Mouse (Mus musculus) embryonic stem cell, embryonic (primary cell): ENCODE measurements around the gene Nptxr.

ENCODE experiments used
- CTCF ChIA-PET, 4 experiments: fragments of 300-600 bp in 2 of 4; fragments of 350-600 bp in 2 of 4; sonication (Branson Sonifier 250); formaldehyde crosslinking; loops; one replicate each; lab custom pipeline; 2022; ENCODE audit warnings: inconsistent platforms in 2 of 4; lab: Charles Lee
- POLR2A ChIA-PET, 4 experiments: fragments of 300-600 bp in 2 of 4; fragments of 350-600 bp in 2 of 4; sonication (Branson Sonifier 250); formaldehyde crosslinking; loops; one replicate each; lab custom pipeline; 2022; ENCODE audit warnings: antibody characterized with exemption in 4 of 4, inconsistent platforms in 1 of 4; lab: Charles Lee

Gene Nptxr

GRCm38 (mm10) chr15:79757118-79757517 is 47.4 kb downstream of the Nptxr start:
- CTCF ChIA-PET: no interaction called here

DNA sequence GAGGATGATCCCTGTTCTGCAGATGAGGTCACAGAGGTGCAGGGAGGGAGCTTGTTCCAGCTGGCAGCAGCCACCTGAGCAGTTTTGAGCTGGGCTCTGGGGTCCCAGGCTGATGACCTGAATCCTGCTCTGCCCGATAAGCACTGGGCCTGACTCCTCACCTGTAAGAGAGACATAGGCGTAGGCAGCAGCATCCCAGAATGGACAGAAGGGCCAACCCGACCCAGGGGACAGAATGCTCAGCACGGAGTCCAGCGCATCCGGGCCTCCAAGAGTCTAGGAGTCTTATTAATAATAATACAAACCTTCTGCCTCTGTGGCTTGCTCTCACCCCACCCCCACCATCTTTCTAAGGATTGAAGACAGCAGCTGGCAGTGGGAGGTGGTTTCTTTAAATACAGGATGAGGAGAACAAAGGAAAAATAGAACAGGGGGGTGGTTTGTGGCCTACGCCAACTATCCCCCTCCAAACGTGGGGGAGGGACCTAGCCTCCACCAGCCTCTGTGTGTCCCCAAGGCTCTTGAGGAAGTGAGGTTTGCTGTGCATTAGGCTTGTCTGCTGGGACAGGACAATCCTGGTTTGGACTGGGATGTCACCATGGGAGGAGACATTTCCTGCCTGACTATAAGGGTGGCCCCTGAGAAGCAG is 48.5 kb downstream of the Nptxr start:
- ChIA-PET CTCF (interaction anchor here in 2 of 4 experiments (0.6 to 1.8 kb wide), 6 partner anchors 8 to 584 kb away, joined by 3 to 7 read pairs (median 4); no protein-coding TSS in a partner anchor), POLR2A (interaction anchor here in 3 of 4 experiments (0.5 to 1.3 kb wide), 4 partner anchors 8 to 230 kb away, joined by 3 to 4 read pairs (median 4); no protein-coding TSS in a partner anchor)

More at GRCm38 (mm10) chr15:79757118-79757517, 47.4 kb downstream of the Nptxr start:
- POLR2A ChIA-PET: interaction anchor here in 1 of 4 experiments (0.9 to 1.3 kb wide), 2 partner anchors 9 to 69 kb away, joined by 3 to 4 read pairs; no protein-coding TSS in a partner anchor

- ChIA-PET POLR2A (no interaction called here), CTCF (interaction anchor here in 2 of 4 experiments (1.2 to 1.8 kb wide), 3 partner anchors 7 to 311 kb away, joined by 3 to 4 read pairs (median 4); no protein-coding TSS in a partner anchor)
These were observed 49.4 kb downstream of the Nptxr start for GRCm38 (mm10) chr15:79755176-79755575.

GRCm38 (mm10) chr15:79753873-79754272 is 50.7 kb downstream of the Nptxr start:
- ChIA-PET CTCF (interaction anchor here (0.7 to 2.5 kb wide), 22 partner anchors 9 to 485 kb away, joined by 3 to 12 read pairs (median 4); partner anchors contain the start of genes Cby1 (in 1 of the 4) and Fam227a (in 1 of the 4)), POLR2A (interaction anchor here in 2 of 4 experiments (0.9 to 2.8 kb wide), 15 partner anchors 9 to 330 kb away, joined by 3 to 11 read pairs (median 4); partner anchors contain the start of gene Cbx7 (in 1 of the 2))

DNA sequence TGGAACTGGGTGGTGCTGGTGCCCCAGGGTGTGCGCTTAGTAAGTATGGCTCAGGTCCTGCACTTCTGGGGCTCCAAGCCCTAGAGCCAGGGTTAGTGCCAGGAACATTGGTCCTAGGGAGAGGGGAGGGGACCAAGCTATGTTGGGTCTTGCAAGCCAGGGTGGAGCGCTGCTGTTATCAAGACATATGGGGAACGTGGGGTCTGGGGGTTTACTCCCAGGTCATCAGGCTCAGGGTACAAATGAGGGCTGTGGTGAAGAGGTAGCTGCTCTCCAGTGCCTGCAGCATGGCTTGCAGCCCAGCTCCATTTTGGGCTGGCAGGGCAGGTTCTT is 51.2 kb downstream of the Nptxr start:
- ChIA-PET POLR2A (interaction anchor here (0.6 to 2.8 kb wide), 25 partner anchors 9 to 340 kb away, joined by 3 to 11 read pairs (median 4); partner anchors contain the start of genes Nptxr (in 2 of the 4) and Cbx7 (in 1 of the 4)), CTCF (interaction anchor here (0.6 to 2.5 kb wide), 70 partner anchors 8 to 908 kb away, joined by 3 to 20 read pairs (median 4); partner anchors contain the start of genes Cby1 (in 2 of the 4), Fam227a (in 2 of the 4), Gtpbp1 (in 2 of the 4) and Npcd (in 1 of the 4))

- ChIA-PET CTCF (interaction anchor here (0.6 to 2.5 kb wide), 76 partner anchors 8 to 908 kb away, joined by 3 to 20 read pairs (median 4); partner anchors contain the start of genes Cby1 (in 2 of the 4), Fam227a (in 2 of the 4), Gtpbp1 (in 2 of the 4) and Npcd (in 1 of the 4)), POLR2A (interaction anchor here (0.5 to 2.8 kb wide), 32 partner anchors 8 to 544 kb away, joined by 3 to 11 read pairs (median 4); partner anchors contain the start of genes Nptxr (in 2 of the 4), Cbx7 (in 1 of the 4) and Rps19bp1 (in 1 of the 4))
These were observed 51.7 kb downstream of the Nptxr start for GRCm38 (mm10) chr15:79752742-79753419.

DNA sequence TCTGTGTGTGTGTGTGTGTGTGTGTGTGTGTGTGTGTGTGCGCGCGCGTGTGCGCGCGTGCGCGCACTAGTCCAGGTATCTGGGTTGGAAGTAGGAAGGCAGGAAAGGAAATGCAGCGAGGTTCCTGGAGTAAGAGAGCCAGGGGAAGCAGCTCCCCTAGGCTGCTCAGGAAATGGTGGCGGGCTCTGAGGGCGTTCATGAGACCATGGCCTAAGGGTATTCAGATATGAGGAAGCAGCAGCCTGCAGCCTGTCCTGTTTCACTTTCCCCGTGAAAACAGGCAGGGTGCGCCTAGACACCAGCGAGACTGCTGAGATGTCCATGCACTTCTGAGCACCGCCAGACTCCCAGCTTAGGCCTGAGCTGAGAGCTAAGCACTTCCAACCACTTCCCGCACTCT is 52.8 kb downstream of the Nptxr start:
- CTCF ChIA-PET: interaction anchor here (0.6 to 2.5 kb wide), 12 partner anchors 12 to 1473 kb away, joined by 3 to 16 read pairs (median 7); partner anchors contain the start of genes Apobec3 (in 1 of the 4), Cby1 (in 1 of the 4) and Fam227a (in 1 of the 4)
- POLR2A ChIA-PET: interaction anchor here in 3 of 4 experiments (0.8 to 2.8 kb wide), 13 partner anchors 10 to 176 kb away, joined by 3 to 11 read pairs (median 4); no protein-coding TSS in a partner anchor

- CTCF ChIA-PET: interaction anchor here in 3 of 4 experiments (0.5 to 2.2 kb wide), 6 partner anchors 10 to 887 kb away, joined by 3 to 10 read pairs (median 4); partner anchors contain the start of gene Fam227a (in 1 of the 3)
- POLR2A ChIA-PET: interaction anchor here in 3 of 4 experiments (1.0 to 1.5 kb wide), 3 partner anchors 9 to 44 kb away, joined by 3 to 4 read pairs (median 3); no protein-coding TSS in a partner anchor
These were observed 54.3 kb downstream of the Nptxr start for GRCm38 (mm10) chr15:79750266-79750665.

DNA sequence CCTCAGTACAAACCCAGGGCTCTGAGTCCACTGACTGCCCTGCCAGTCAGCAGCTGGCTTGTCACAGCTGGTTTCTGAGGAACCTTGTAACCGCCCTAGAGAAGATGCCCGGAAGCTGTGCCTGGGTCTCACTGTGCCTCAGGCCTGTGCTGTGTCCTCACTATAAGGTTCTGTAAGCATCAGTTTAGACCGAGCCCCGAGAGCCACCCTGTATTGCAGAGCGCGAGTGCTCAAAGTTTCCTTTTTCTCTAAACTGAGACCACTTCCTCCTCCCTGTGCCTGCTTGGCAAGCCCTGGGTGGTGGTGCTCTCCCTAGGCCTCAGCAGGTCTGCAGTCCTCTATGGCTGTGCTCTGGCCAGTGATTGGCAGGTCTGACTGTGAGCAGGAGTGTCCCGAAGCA is 55.4 kb downstream of the Nptxr start:
- ChIA-PET CTCF (interaction anchor here in 3 of 4 experiments (0.5 to 2.6 kb wide), 19 partner anchors 10 to 317 kb away, joined by 3 to 10 read pairs (median 4); partner anchors contain the start of gene Fam227a (in 1 of the 3)), POLR2A (interaction anchor here in 3 of 4 experiments (0.6 to 2.4 kb wide), 28 partner anchors 9 to 506 kb away, joined by 3 to 12 read pairs (median 5); partner anchors contain the start of genes Gtpbp1 (in 2 of the 3), Atf4 (in 1 of the 3), Cbx7 (in 1 of the 3) and Dmc1 (in 1 of the 3))

DNA sequence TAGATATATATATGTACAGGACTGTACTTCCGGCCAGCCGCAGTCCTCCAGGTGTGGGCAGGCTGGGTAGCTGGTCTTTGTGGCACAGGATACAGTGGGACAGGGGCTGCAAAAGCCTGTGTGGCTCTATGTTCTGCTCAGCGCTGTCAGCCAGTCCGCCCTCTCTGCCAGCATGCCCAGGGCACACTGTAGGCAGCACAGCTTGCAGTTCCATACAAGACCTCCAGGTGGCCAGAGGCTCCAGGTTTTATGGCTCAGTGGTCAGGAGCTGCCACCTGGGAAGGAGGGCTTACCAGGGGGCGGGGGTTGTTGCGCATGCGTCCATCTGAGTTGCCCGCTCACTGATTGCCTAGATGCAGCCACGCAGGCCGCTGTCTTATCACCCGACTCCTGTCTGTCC is 56.6 kb downstream of the Nptxr start:
- POLR2A ChIA-PET: interaction anchor here (0.6 to 2.4 kb wide), 54 partner anchors 7 to 963 kb away, joined by 3 to 12 read pairs (median 4); partner anchors contain the start of genes Gtpbp1 (in 3 of the 4), Josd1 (in 2 of the 4), Atf4 (in 1 of the 4) and Cbx7 (in 1 of the 4)
- CTCF ChIA-PET: interaction anchor here (0.5 to 2.6 kb wide), 57 partner anchors 8 to 1049 kb away, joined by 3 to 11 read pairs (median 4); partner anchors contain the start of gene Gtpbp1 (in 1 of the 4)

DNA sequence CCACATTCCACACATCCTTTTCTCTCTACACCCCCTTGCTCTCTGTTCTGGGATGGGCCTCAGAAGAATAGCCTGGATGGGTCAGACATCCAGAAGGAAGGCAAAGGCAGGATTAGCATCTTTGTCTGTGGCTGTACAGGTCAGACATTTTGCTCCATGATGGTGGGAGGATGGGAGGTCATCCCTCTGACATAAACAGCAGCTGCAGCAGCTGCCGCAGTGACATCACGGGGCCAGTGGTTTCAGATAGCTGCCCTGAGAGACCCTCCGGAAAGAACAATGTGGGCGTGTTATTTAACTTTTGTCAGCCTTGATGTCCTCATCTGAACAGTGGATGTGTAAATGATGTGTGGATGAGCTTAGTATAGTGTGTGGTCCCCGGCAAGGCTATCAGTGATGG is 58.7 kb downstream of the Nptxr start:
- ChIA-PET POLR2A (interaction anchor here in 3 of 4 experiments (0.5 to 3.6 kb wide), 18 partner anchors 8 to 510 kb away, joined by 3 to 13 read pairs (median 3); partner anchors contain the start of genes Atf4 (in 1 of the 3), Cby1 (in 1 of the 3) and Fam227a (in 1 of the 3)), CTCF (interaction anchor here in 2 of 4 experiments (0.5 to 1.6 kb wide), 5 partner anchors 10 to 780 kb away, joined by 3 to 4 read pairs (median 3); no protein-coding TSS in a partner anchor)

GRCm38 (mm10) chr15:79745312-79745711 is 59.3 kb downstream of the Nptxr start:
- POLR2A ChIA-PET: interaction anchor here in 3 of 4 experiments (0.7 to 3.6 kb wide), 20 partner anchors 8 to 510 kb away, joined by 3 to 13 read pairs (median 4); partner anchors contain the start of genes Atf4 (in 1 of the 3), Cby1 (in 1 of the 3), Fam227a (in 1 of the 3) and Gtpbp1 (in 1 of the 3)

GRCm38 (mm10) chr15:79744742-79745141 is 59.8 kb downstream of the Nptxr start:
- CTCF ChIA-PET: interaction anchor here in 2 of 4 experiments (0.8 to 1.8 kb wide), 6 partner anchors 8 to 88 kb away, joined by 3 to 8 read pairs (median 4); no protein-coding TSS in a partner anchor
- POLR2A ChIA-PET: interaction anchor here in 3 of 4 experiments (0.7 to 3.6 kb wide), 18 partner anchors 9 to 511 kb away, joined by 3 to 13 read pairs (median 4); partner anchors contain the start of genes Atf4 (in 1 of the 3), Cby1 (in 1 of the 3), Fam227a (in 1 of the 3) and Gtpbp1 (in 1 of the 3)

More at GRCm38 (mm10) chr15:79745312-79745711, 59.3 kb downstream of the Nptxr start:
- CTCF ChIA-PET: interaction anchor here in 2 of 4 experiments (0.8 to 1.6 kb wide), 6 partner anchors 8 to 87 kb away, joined by 3 to 5 read pairs (median 3); no protein-coding TSS in a partner anchor

GRCm38 (mm10) chr15:79744001-79744400 is 60.6 kb downstream of the Nptxr start:
- CTCF ChIA-PET: interaction anchor here in 3 of 4 experiments (0.6 to 1.8 kb wide), 5 partner anchors 9 to 1377 kb away, joined by 3 to 8 read pairs (median 5); no protein-coding TSS in a partner anchor
- POLR2A ChIA-PET: interaction anchor here in 3 of 4 experiments (0.6 to 3.6 kb wide), 8 partner anchors 10 to 511 kb away, joined by 3 to 13 read pairs (median 4); partner anchors contain the start of genes Gtpbp1 (in 2 of the 3) and Atf4 (in 1 of the 3)

GRCm38 (mm10) chr15:79742706-79743023 is 61.9 kb downstream of the Nptxr start:
- CTCF ChIA-PET: no interaction called here
- POLR2A ChIA-PET: interaction anchor here in 2 of 4 experiments (1.4 kb wide), 2 partner anchors 32 to 334 kb away, joined by 3 read pairs; no protein-coding TSS in a partner anchor
